Mouse (Mus musculus) stomach, postnatal 0 days (tissue): ENCODE results near the gene Olfr1499.

Source experiments
- CTCF ChIP-seq: IDR thresholded peaks from 2 replicates; pipeline ENCODE4 v1.5.1; 2016; ENCODE audit warnings: antibody characterized with exemption, low read depth, mild to moderate bottlenecking, moderate library complexity
- EP300 ChIP-seq: optimal IDR thresholded peaks from 2 replicates; pipeline ENCODE3; 2016; ENCODE audit warnings: antibody characterized with exemption

DNA sequence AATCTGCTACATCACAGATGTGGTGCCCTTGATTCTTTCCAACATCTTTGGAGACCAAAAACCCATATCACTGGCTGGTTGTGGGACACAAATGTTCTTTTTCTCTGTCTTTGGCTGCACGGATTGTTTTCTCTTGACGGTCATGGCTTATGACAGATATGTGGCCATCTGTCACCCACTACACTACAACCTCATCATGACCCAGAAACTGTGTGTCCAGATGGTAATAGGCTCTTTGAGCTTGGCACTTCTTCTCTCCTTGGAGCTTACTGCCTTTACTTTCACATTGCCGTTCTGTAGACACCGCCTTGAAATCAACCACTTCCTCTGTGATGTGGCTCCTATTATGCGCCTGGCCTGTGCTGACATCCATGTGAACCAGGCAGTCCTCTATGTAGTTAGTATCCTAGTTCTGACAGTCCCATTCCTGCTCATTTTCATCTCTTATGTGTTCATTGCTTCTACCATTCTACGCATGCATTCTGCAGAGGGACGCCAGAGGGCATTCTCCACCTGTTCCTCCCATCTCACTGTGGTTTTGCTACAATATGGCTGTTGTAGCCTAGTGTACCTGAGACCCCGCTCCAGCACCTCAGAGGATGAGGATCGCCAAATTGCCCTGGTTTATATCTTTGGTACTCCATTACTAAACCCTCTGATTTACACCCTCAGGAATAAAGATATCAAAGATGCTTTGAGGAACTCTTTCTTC is 50.5 kb downstream of the Olfr1499 start:
- TF ChIP-seq CTCF, result no peak
- TF ChIP-seq EP300, result no peak
